Mouse (Mus musculus) embryonic facial prominence, embryonic 15.5 days (tissue): ENCODE measurements around the gene Homer1. TPM values are rescaled to one million over a fixed set of nuclear protein-coding genes. Genes with fewer than 3 reads are reported as not detected.

Source experiments
- polyA plus RNA-seq: library from polyadenylated mRNA; unstranded; fragments of >200 nt; fragmentation: Nextera tagmentation; extraction: Ambion mirVana; gene quantifications from 2 replicates; pipeline ENCODE4 v1.2.1, GENCODE M21; 2015

Gene Homer1
- polyA plus RNA-seq, 1 experiment from 2014 or later, result 5.9 TPM

Other genes starting within 250 kb of the Homer1 start
- 0.61 and 0.68 TPM in 2 replicates for gene Cmya5, start 154.9 kb upstream of the Homer1 start, polyA plus RNA-seq
- gene Tent2, start 107.2 kb upstream of the Homer1 start, polyA plus RNA-seq, result 57.4 and 63.3 TPM in 2 replicates
- gene Jmy, start 200.2 kb downstream of the Homer1 start, polyA plus RNA-seq, result 7.0 and 8.3 TPM in 2 replicates